Mouse (Mus musculus) T-helper 1 cell (primary cell): ENCODE measurements around the gene Epha4.

Source experiments
- in situ Hi-C: fragments of 300-600 bp; cut with MboI, MseI; formaldehyde crosslinking; loops from one replicate; pipeline ENCODE4 v1.15.1; 2025; ENCODE audit warnings: high pct_unique_total_duplicates

Epha4 gene

GRCm38 (mm10) chr1:77407417-77407816, 107.5 kb downstream of the Epha4 start:
- in situ Hi-C loops, result no loop called here

GRCm38 (mm10) chr1:77406631-77407030, 108.3 kb downstream of the Epha4 start:
- in situ Hi-C loops, result no loop called here

GRCm38 (mm10) chr1:77404537-77404936, 110.4 kb downstream of the Epha4 start:
- in situ Hi-C loops, result no loop called here

- in situ Hi-C loops, result no loop called here
Observed at GRCm38 (mm10) chr1:77402942-77403341, 111.9 kb downstream of the Epha4 start.

GRCm38 (mm10) chr1:77401465-77401864, 113.4 kb downstream of the Epha4 start:
- in situ Hi-C loops, result no loop called here

- in situ Hi-C loops, result no loop called here
Observed at GRCm38 (mm10) chr1:77391590-77391989, 123.3 kb downstream of the Epha4 start.

- in situ Hi-C loops, result no loop called here
Observed at GRCm38 (mm10) chr1:77389069-77389468, 125.8 kb downstream of the Epha4 start.

GRCm38 (mm10) chr1:77388556-77388955, 126.3 kb downstream of the Epha4 start:
- in situ Hi-C loops, result no loop called here

- in situ Hi-C loops, result no loop called here
Observed at GRCm38 (mm10) chr1:77385613-77386012, 129.3 kb downstream of the Epha4 start.

GRCm38 (mm10) chr1:77383466-77383865, 131.4 kb downstream of the Epha4 start:
- in situ Hi-C loops, result no loop called here

- in situ Hi-C loops, result no loop called here
Observed at GRCm38 (mm10) chr1:77377550-77377980, 137.3 kb downstream of the Epha4 start.

GRCm38 (mm10) chr1:77374054-77374453, 140.8 kb downstream of the Epha4 start:
- in situ Hi-C loops, result no loop called here

- in situ Hi-C loops, result no loop called here
Observed at GRCm38 (mm10) chr1:77370921-77371320, 144.0 kb downstream of the Epha4 start.

GRCm38 (mm10) chr1:77369255-77369837, 145.5 kb downstream of the Epha4 start:
- in situ Hi-C loops, result no loop called here

GRCm38 (mm10) chr1:77365850-77366249, 149.0 kb downstream of the Epha4 start:
- in situ Hi-C loops, result no loop called here

GRCm38 (mm10) chr1:77364596-77364995, 150.3 kb downstream of the Epha4 start:
- in situ Hi-C loops, result no loop called here

GRCm38 (mm10) chr1:77363848-77364247, 151.0 kb downstream of the Epha4 start:
- in situ Hi-C loops, result no loop called here

GRCm38 (mm10) chr1:77346459-77346858, 168.4 kb downstream of the Epha4 start:
- in situ Hi-C loops, result no loop called here

GRCm38 (mm10) chr1:77343792-77344191, 171.1 kb downstream of the Epha4 start:
- in situ Hi-C loops, result no loop called here

GRCm38 (mm10) chr1:77339701-77340100, 175.2 kb downstream of the Epha4 start:
- in situ Hi-C loops, result no loop called here

- in situ Hi-C loops, result no loop called here
Observed at GRCm38 (mm10) chr1:77338346-77338745, 176.5 kb downstream of the Epha4 start.

- in situ Hi-C loops, result no loop called here
Observed at GRCm38 (mm10) chr1:77336937-77337336, 178.0 kb downstream of the Epha4 start.

- in situ Hi-C loops, result no loop called here
Observed at GRCm38 (mm10) chr1:77318597-77319127, 196.2 kb downstream of the Epha4 start.
